Mouse (Mus musculus) hindbrain, embryonic 12.5 days (tissue): Measurements from ENCODE around the gene Isoc2a. TPM values are rescaled to one million over a fixed set of nuclear protein-coding genes. Genes with fewer than 3 reads are reported as not detected.
"Not testable (repeated sequence)": the region's sequence is repeated elsewhere in the genome, so short reads cannot be mapped to it uniquely, and the experiment has no call there.

Experiments
- ATAC-seq: fragments of 200-750 bp; cut with Nextera tagmentation; 2 replicates; pipeline ENCODE4 v1.8.0; 2017; ENCODE audit warnings: moderate TSS enrichment; ENCODE audit not compliant: low FRiP score
- H3K27ac ChIP-seq: fragments of 300-500 bp; sonication (generic); 2 replicates; pipeline ENCODE4 v1.5.1; 2016; ENCODE audit warnings: mild to moderate bottlenecking
- H3K27me3 ChIP-seq: fragments of 300-500 bp; sonication (generic); 2 replicates; pipeline ENCODE4 v1.6.1; 2016; ENCODE audit warnings: mild to moderate bottlenecking
- H3K36me3 ChIP-seq: fragments of 300-500 bp; sonication (generic); 2 replicates; pipeline ENCODE4 v1.6.1; 2016; ENCODE audit warnings: mild to moderate bottlenecking
- H3K4me1 ChIP-seq: fragments of 300-500 bp; sonication (generic); 2 replicates; pipeline ENCODE4 v1.6.1; 2016
- H3K4me2 ChIP-seq: fragments of 300-500 bp; sonication (generic); replicated peaks from 2 replicates; pipeline ENCODE4 v1.6.1; 2016; ENCODE audit warnings: mild to moderate bottlenecking
- H3K4me3 ChIP-seq: fragments of 300-500 bp; sonication (generic); 2 replicates; pipeline ENCODE4 v1.5.1; 2016; ENCODE audit warnings: mild to moderate bottlenecking
- H3K9ac ChIP-seq: fragments of 300-500 bp; sonication (generic); 2 replicates; pipeline ENCODE4 v1.6.1; 2016; ENCODE audit warnings: mild to moderate bottlenecking, moderate library complexity
- H3K9me3 ChIP-seq: fragments of 300-500 bp; sonication (generic); replicated peaks from 2 replicates; pipeline ENCODE4 v1.6.1; 2016; ENCODE audit warnings: mild to moderate bottlenecking
- WGBS: fragments of 180-500 bp; shearing (Covaris S2); methylation state at CpG from one replicate; pipeline ENCODE4 v1.1.7; 2016; 5-methylcytosine and 5-hydroxymethylcytosine counted together
- polyA plus RNA-seq: library from polyadenylated mRNA; unstranded; fragments of >200 nt; fragmentation: Nextera tagmentation; extraction: Ambion mirVana; gene quantifications from 2 replicates; pipeline ENCODE4 v1.2.1, GENCODE M21; 2016

The Isoc2a gene
- polyA plus RNA-seq, 1 experiment from 2014 or later = 0.88 TPM

GRCm38 (mm10) chr7:4865579-4866493 is 11.1 kb upstream of the Isoc2a start:
- WGBS = 4% methylated on average over 40 of the region's 40 CpGs
- Histone ChIP-seq H3K27ac (peak overlapping the region; percentile 83), H3K4me2 (peak overlapping the region; percentile 61), H3K9me3 (no peaks in the 10 kb centered on the region), H3K36me3 (no peaks in the 10 kb centered on the region), H3K9ac (peak overlapping the region; percentile 69), H3K4me1 (peaks cover 12% of the 10 kb centered on the region), H3K27me3 (no peaks in the 10 kb centered on the region), H3K4me3 (peak overlapping the region; percentile 56)
- ATAC-seq = peak; percentile 100

- Histone ChIP-seq H3K27me3 (no peaks in the 10 kb centered on the region), H3K9ac (peak overlapping the region; percentile 69), H3K4me3 (peak overlapping the region; percentile 56), H3K27ac (peak overlapping the region; percentile 83), H3K36me3 (no peaks in the 10 kb centered on the region), H3K4me2 (peak overlapping the region; percentile 61), H3K9me3 (no peaks in the 10 kb centered on the region), H3K4me1 (peaks cover 12% of the 10 kb centered on the region)
- 40% methylated on average over 10 of the region's 10 CpGs for WGBS
- no peak for ATAC-seq
Measured at GRCm38 (mm10) chr7:4866631-4867180, 10.2 kb upstream of the Isoc2a start.

GRCm38 (mm10) chr7:4870133-4870532 is 6.8 kb upstream of the Isoc2a start, which contains the start of gene Isoc2b:
Isoc2b (minus strand) TSS chr7:4870258.
- H3K4me1 ChIP-seq = peaks cover 12% of the 10 kb centered on the region
- no peaks in the 10 kb centered on the region for H3K9me3 ChIP-seq
- 62% methylated on average over 6 of the region's 6 CpGs for WGBS
- no peak for ATAC-seq
- no peaks in the 10 kb centered on the region for H3K27me3 ChIP-seq
- H3K27ac ChIP-seq = no peak within 1 kb of the TSS
- no peak within 1 kb of the TSS for H3K4me3 ChIP-seq
- no peak within 1 kb of the TSS for H3K9ac ChIP-seq
- no peaks in the 10 kb centered on the region for H3K36me3 ChIP-seq
- H3K4me2 ChIP-seq = no peak within 1 kb of the TSS

GRCm38 (mm10) chr7:4877226-4877625 is 273 bp downstream of the Isoc2a start:
- Histone ChIP-seq H3K4me2 (peak overlapping the region; percentile 76), H3K27me3 (no peaks in the 10 kb centered on the region), H3K27ac (no peak overlapping the region), H3K4me1 (peaks cover 17% of the 10 kb centered on the region), H3K9me3 (0 out of 2 replicates have a peak, but pooled peaks cover 5% of the 10 kb centered on the region), H3K9ac (peak overlapping the region; percentile 61), H3K36me3 (no peaks in the 10 kb centered on the region), H3K4me3 (peak overlapping the region; percentile 50)
- peak; percentile 55 for ATAC-seq
- 9% methylated on average over 11 of the region's 11 CpGs for WGBS

- no peak for ATAC-seq
- H3K9me3 ChIP-seq = 0 out of 2 replicates have a peak, but pooled peaks cover 6% of the 10 kb centered on the region
- H3K36me3 ChIP-seq = no peaks in the 10 kb centered on the region
- no peak overlapping the region for H3K4me3 ChIP-seq
- peaks cover 17% of the 10 kb centered on the region for H3K4me1 ChIP-seq
- H3K27ac ChIP-seq = no peak overlapping the region
- H3K4me2 ChIP-seq = no peak overlapping the region
- no peaks in the 10 kb centered on the region for H3K27me3 ChIP-seq
- H3K9ac ChIP-seq = no peak overlapping the region
Measured at GRCm38 (mm10) chr7:4878186-4878585, 1.2 kb downstream of the Isoc2a start.

- H3K36me3 ChIP-seq, H3K9me3 ChIP-seq, ATAC-seq, H3K4me2 ChIP-seq, H3K9ac ChIP-seq, H3K27me3 ChIP-seq, H3K4me3 ChIP-seq, H3K27ac ChIP-seq: not testable (repeated sequence)
- 89% methylated on average over 1 of the region's 1 CpGs for WGBS
- H3K4me1 ChIP-seq = peaks cover 17% of the 10 kb centered on the region
Measured at GRCm38 (mm10) chr7:4879036-4879435, 2.1 kb downstream of the Isoc2a start.

- Histone ChIP-seq H3K4me3 (no peak overlapping the region), H3K27ac (no peak overlapping the region), H3K9me3 (peaks cover 13% of the 10 kb centered on the region; the same call in 1 of the 2 replicates), H3K27me3 (no peaks in the 10 kb centered on the region), H3K4me2 (no peak overlapping the region), H3K4me1 (no peaks in the 10 kb centered on the region), H3K36me3 (no peaks in the 10 kb centered on the region), H3K9ac (no peak overlapping the region)
- ATAC-seq = no peak
- WGBS = 74% methylated on average over 4 of the region's 4 CpGs
Measured at GRCm38 (mm10) chr7:4886680-4887079, 9.7 kb downstream of the Isoc2a start.

GRCm38 (mm10) chr7:4895186-4895585 is 18.2 kb downstream of the Isoc2a start:
- no peaks in the 10 kb centered on the region for H3K9me3 ChIP-seq

GRCm38 (mm10) chr7:4898851-4899648 is 22.1 kb downstream of the Isoc2a start:
- Histone ChIP-seq H3K27ac (no peak overlapping the region), H3K27me3 (peaks cover 19% of the 10 kb centered on the region), H3K4me3 (peak overlapping the region; percentile 20), H3K4me2 (peak overlapping the region; percentile 49), H3K9me3 (peaks cover 4% of the 10 kb centered on the region; the same call in 1 of the 2 replicates), H3K4me1 (peaks cover 11% of the 10 kb centered on the region), H3K9ac (peak overlapping the region; percentile 39; the same call in 1 of the 2 replicates), H3K36me3 (no peaks in the 10 kb centered on the region)
- 18% methylated on average over 18 of the region's 18 CpGs for WGBS
- peak; percentile 33 for ATAC-seq

More at GRCm38 (mm10) chr7:4895186-4895585, 18.2 kb downstream of the Isoc2a start:
- 61% methylated on average over 11 of the region's 11 CpGs for WGBS
- H3K4me2 ChIP-seq = no peak overlapping the region
- H3K9ac ChIP-seq = no peak overlapping the region
- no peak overlapping the region for H3K27ac ChIP-seq
- no peak for ATAC-seq
- peaks cover 9% of the 10 kb centered on the region for H3K27me3 ChIP-seq
- H3K36me3 ChIP-seq = no peaks in the 10 kb centered on the region
- no peak overlapping the region for H3K4me3 ChIP-seq
- peaks cover 11% of the 10 kb centered on the region for H3K4me1 ChIP-seq

- ATAC-seq = peak; percentile 32; the same call in 1 of the 2 replicates
- 5% methylated on average over 19 of the region's 19 CpGs for WGBS
Measured at GRCm38 (mm10) chr7:4899649-4900522, 22.9 kb downstream of the Isoc2a start.

GRCm38 (mm10) chr7:4900523-4900851 is 23.5 kb downstream of the Isoc2a start:
- Histone ChIP-seq H3K27ac (no peak overlapping the region), H3K4me2 (peak overlapping the region; percentile 49), H3K9ac (no peak overlapping the region), H3K4me3 (no peak overlapping the region), H3K4me1 (peaks cover 11% of the 10 kb centered on the region), H3K36me3 (no peaks in the 10 kb centered on the region), H3K27me3 (peaks cover 19% of the 10 kb centered on the region), H3K9me3 (peaks cover 4% of the 10 kb centered on the region; the same call in 1 of the 2 replicates)
- 42% methylated on average over 11 of the region's 11 CpGs for WGBS
- ATAC-seq = no peak

More at GRCm38 (mm10) chr7:4899649-4900522, 22.9 kb downstream of the Isoc2a start:
- H3K36me3 ChIP-seq = no peaks in the 10 kb centered on the region
- no peak overlapping the region for H3K27ac ChIP-seq
- peak overlapping the region; percentile 39; the same call in 1 of the 2 replicates for H3K9ac ChIP-seq
- peaks cover 4% of the 10 kb centered on the region; the same call in 1 of the 2 replicates for H3K9me3 ChIP-seq
- peaks cover 19% of the 10 kb centered on the region for H3K27me3 ChIP-seq
- H3K4me2 ChIP-seq = peak overlapping the region; percentile 49
- H3K4me3 ChIP-seq = peak overlapping the region; percentile 20
- H3K4me1 ChIP-seq = peaks cover 11% of the 10 kb centered on the region
